Mouse (Mus musculus) cerebellum, adult (tissue): ENCODE results near the gene Fam222a.

Source experiments
- ATAC-seq: cut with Nextera tagmentation; 2 replicates; pipeline ENCODE4 v1.9.2; 2017; ENCODE audit warnings: mild to moderate bottlenecking, moderate library complexity, mixed read lengths; ENCODE audit not compliant: insufficient number of reproducible peaks, low FRiP score, low TSS enrichment

Gene Fam222a

DNA sequence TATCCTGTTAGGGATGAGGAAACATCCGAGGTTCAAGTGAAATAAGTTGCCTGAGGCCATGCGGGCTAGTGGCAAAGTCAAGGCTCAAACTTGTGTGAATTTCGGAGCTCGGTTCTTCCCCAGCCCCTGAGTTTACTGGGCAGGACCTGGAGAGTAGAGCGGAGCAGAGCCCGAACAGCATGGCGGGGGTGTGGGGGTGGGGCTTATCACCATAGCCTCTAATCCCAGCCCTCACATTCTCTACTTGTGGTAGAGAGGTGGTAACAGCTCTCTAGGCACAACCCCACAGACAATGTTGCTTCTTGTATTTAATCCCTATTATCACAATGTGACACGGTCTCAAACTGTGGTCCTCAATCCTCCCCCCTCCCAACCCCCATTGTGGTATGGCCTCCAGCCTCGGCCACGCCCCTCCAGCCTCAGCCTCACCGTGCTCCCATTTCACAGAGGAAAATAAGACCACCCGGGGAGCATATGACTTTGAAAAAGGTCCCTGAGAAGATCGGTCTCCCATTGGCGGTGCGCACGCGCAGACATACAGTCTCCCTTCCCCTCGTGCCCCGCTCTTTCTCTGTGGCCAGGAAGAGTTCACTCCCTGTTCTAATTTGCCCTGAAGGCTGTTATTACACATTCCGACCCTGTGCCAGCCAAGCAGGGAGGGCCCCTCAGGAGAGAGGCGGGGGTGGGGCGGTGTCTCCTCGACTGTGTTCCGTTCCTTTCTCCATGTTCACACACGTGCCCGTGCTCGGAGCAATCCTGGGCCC, 79.6 kb downstream of the Fam222a start:
- no peak for ATAC-seq

DNA sequence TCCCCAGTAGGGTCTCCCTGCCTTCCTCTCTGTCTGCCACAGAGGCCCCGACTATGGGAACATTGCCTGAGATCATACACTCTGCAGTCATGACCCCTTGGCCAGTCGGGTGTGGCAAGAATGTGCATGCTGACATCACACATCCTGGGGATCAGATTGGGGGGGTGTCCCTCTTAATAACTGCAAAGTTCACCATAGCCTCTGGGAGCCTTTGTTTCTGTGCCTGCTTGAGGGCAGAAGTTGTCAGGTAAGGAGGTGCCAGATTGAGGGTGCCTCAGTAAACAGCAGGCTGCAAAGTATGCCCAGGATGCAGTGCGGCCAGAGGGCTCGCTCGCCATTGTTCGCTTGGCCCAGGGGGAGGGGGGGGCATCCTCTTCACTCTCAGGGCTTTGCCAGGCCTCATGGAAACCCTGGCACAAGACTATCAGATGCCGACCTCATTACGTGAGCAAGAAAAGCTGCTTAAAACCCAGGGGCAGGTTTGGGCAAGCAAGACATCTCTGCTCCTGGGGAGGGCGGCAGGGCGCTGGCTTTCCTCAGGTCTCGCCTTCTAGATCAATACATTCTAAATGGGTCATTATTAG, 81.0 kb downstream of the Fam222a start:
- ATAC-seq: no peak

DNA sequence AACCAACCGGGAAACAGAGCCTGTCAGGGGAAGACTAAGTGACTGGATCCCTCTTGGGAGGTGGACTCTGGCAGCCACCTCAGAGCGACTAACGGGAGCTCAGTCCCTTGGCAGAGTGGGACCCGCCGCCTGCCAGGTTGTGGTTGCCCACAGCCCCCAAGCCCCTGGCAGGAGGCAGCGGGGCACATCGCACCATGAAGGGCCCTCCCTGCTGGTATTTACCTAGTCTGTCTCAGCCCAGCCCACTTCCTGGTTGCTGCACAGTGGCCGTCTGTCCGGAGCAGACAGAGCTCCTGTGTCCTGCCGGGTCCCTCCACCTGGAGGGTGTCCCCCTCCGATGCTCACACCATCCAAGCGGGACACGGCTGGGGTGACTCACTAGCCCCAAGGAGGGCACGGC, 83.2 kb downstream of the Fam222a start:
- no peak for ATAC-seq

DNA sequence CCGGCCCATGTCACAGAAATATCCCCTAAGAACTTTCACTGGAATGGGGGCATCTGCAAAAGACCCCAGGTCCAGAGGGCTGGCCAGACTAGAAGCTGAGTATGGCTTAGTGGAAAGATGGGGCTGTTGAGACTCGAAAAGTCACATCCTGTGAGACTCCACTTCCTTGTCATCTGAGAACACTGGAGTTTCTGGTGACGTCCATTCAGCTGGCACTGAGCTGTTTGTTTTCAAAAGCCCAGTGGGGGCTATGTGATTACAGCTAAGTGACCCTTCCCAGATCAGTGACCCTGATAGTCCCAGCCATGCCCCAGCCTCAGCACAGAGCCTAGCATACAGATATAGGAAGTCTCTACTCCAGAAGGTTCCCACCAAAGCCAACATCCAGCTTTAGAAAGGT, 83.6 kb downstream of the Fam222a start:
- ATAC-seq: no peak

DNA sequence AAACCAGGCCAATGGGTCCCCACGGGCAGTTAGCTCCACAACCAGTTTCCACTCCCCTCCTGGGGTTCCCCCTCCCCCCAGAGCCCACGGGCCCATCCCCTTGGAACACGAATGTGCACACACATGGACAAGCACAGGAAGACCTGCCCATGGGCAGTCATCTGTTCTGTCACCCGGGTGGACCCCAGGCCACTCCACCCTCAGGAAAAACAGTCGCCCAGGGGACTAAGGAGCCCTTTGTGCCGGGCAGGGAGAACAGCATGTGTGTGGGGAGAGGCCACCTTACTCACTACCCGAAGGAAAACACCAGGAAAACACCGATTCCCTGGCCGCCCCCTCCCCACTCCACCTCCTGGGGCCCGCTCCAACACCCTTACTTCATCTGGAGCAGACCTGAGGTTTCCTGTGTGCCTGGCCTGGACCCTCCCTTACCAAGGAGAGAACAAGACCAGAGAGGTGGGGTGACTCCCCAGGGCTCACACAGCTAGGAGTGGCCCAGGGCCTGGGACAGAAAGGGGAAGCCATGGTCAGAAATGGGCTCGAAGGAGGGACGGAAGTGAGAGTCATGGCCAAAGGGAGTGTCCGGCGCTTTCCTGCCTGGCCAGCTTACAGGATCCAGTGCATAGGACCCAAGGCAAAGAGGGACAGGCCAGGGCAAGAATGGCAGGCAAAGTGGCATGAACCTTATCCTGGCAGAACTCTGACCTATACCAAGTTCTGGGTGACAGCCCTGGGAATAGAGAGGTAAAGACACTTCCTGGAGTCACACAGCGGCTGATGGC, 86.0 kb downstream of the Fam222a start:
- ATAC-seq: no peak

DNA sequence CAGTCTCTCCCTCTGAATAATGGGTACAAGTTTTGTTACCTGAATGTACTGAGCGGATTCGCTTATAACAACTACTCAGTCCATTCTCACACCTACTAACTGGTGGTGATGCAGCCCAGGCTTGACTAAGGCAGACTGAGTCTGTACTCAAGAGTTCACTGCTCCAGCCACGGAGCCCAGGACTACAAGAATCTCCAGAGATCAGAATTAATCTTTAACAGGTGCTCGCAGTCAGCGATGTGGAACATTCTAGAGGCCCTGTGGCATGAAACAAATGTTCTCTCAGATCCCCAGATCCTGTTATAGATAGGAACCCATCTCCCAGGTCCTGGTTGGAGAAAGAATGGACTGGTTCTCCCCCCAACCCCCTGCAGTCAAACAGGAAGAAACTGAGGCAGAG, 87.9 kb downstream of the Fam222a start:
- ATAC-seq: no peak

DNA sequence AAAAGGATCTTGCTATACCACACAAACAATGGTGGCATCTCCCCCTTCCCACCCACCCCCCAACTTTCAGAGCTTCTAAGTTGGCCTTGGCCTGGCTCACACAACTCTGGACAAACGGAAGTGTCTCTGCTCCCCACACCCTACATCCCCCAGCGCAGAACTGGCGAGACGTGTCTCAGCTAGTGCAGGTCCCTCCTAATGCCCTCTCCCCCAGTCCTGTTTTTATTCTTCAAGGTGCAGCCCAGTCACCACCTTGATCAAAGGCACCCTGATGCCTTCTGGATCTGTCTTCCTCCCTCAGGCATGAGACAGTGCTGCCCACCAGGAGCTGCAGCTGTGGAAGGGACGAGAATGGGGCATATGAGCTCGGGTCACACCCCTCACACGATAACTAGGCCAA, 88.5 kb downstream of the Fam222a start:
- no peak for ATAC-seq

DNA sequence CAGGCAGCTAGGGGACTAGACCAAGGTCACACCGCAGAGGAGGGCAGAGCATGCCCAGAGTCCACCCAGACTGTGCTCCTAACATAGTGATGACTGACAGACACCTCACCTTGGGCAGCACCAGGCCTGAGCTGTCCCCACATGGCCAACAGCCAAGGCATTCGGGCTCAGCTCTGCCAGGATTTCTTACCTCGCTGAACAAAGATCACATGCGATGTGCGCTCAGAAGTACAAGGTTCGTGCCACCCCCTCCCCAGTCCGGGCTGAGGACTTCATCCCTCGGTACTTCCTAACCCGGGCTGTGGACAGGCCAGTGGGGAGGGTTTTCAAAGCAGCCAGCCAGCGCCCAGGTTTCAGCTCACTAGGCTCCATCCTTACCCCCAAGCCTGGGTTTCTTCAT, 89.6 kb downstream of the Fam222a start:
- ATAC-seq: no peak

DNA sequence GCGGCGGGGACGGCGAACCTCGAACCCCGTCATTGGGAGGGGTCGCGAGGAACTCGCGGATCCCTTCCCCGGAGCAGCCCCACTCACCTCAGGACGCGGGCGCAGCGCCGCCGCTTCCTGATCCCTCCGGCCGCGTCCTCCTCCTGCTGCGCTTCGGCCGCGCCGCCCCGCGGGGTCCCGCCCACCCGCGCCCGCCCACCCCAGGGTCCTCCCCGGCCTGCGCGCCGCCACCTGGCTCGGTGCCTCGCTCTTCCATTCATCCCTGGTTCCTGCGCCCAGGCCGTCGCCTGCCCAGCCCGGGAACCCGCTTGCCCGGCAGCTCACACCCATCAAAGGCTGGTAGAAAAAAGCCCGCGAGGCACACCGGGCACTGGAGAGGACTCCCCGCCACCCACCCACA, 90.4 kb downstream of the Fam222a start, which contains the start of gene Trpv4:
Gene Trpv4 (minus strand): TSS at position 167 of the 400 bp plus-strand sequence.
- ATAC-seq: no peak

DNA sequence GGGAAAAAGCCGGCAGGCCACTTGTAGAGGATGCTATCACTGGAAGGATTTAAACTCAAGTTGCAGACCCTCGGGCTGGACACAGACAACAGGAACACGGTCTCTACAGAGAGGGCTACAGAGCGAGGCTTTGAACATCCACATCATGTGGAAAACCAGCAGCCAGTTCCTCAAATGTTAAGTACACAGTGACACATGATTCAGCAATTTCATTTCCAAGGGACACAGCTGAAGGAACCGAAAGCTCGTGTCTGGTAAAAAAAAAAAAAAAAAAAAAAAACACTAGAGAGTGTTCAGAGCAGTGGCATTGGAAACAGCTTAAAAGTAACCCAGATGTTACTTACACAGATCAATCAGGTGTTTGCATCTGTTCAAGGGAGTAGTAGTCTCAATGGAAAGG, 93.2 kb downstream of the Fam222a start:
- no peak for ATAC-seq
